Mouse (Mus musculus) left cerebral cortex, adult 11 months (tissue): ENCODE results near the gene Scd2.
"Not testable (repeated sequence)": the region's sequence is repeated elsewhere in the genome, so short reads cannot be mapped to it uniquely, and the experiment has no call there.

Experiments
- DNase-seq: peaks from one replicate; pipeline ENCODE4 v3.0.0; 2022; ENCODE audit warnings: low spot score

The Scd2 gene

DNA sequence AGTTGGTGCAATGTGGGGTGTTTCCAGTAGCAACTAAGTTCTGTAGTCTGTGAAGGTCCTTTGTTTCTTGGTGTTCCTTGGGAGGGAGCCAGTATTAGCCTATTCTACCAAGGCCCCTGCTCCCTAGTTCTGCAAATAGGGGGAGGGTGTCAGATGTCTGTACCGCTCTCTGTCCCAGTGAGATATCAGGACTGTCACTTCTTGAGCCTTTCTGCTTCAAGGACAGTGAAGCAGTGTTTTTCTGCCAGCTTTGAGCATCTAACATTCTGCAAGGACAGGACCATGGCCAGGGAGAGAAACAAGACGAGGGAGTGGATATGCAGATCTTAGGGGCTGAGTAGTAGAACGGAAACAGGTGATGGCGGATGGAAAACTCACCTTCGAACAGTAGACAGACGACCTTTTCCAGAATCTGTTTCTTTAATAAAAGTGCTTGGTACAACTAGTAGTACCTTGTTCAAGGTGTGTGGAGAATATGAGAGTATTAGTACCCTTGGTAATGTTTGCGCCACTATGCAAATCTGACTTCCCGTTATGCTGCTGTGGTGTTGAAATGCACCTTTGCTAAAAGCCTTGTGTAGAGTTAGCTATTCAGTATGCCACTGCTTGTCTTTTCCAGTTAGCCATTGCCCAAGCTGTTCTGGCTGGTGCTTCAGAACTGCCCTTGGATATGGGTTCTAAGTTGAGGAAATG is 3.7 kb downstream of the Scd2 start:
- DNase-seq: no peak

- no peak for DNase-seq
Observed at GRCm38 (mm10) chr19:44297862-44298261, 4.4 kb downstream of the Scd2 start.

DNA sequence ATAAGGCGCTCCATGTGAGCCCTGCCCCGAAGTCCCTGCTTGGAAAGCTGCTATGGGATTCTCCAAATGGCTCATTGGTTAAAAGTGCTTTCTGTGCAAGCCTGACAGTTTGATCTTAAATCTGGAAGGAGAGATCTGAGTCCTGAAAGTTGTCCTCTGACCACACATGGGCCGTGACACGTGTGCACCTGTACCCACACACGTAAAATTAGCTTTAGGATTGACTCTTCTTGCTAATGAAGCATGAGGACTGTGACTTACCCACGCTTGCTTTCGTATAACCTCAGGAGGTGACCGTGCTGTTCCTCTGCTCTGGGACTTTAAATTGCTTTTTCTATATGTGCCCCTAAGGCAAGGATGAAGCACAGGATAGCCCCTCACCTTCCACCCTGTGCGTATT is 5.6 kb downstream of the Scd2 start:
- DNase-seq: no peak

GRCm38 (mm10) chr19:44299902-44300301 is 6.4 kb downstream of the Scd2 start:
- no peak for DNase-seq

DNA sequence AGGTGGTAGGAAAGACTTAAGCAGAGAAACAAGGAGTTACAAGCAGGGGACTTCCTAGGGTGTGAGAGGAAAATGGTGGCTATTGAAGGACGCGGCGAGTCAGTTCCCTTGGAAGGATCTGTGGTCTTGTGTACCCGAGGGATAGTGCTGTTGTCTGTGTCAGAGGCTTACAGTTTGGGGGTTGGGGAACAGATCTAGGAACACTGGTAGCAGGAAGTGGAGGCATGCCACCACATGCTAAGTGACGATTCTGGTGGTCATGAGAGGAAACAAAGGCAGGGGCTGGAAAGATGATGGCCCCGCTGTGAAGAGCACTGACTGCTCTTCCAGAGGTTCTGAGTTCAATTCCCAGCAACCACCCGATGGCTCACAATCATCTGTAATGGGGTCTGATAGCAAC is 7.0 kb downstream of the Scd2 start:
- DNase-seq: no peak

DNA sequence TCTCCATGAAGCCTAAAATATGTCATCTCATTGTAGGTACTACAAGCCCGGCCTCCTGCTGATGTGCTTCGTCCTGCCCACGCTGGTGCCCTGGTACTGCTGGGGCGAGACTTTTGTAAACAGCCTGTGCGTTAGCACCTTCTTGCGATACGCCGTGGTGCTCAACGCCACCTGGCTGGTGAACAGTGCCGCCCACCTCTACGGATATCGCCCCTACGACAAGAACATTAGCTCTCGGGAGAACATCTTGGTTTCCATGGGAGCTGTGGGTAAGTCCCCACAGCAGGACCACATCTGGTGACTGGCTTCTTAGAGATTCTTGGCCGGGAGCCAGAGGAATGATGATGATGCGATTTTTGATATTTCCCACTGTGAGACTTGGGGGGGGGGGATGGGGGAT is 7.7 kb downstream of the Scd2 start:
- DNase-seq: no peak

- DNase-seq: no peak
Observed at GRCm38 (mm10) chr19:44301671-44302305, 8.3 kb downstream of the Scd2 start.

GRCm38 (mm10) chr19:44302901-44303300 is 9.4 kb downstream of the Scd2 start:
- DNase-seq: no peak

DNA sequence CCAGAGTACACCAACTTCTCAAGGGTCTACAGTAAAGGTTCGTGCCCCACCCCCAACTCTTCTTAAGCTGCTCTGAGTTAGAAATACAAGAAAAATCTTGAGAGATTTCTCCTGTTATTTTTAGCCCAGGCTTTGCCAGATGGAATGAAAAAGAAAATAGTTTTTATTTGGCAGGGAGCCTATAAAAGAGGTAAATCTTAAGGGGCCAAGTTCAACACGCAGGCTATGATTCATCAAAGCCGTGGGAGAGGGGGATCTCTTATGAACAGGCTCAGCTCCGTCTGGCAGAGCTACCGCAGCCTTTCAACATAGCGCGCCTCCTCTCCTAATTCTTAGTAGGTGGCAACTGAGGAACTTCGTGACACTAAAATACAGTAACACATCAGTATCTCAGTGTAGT is 10.0 kb downstream of the Scd2 start:
- DNase-seq: no peak

DNA sequence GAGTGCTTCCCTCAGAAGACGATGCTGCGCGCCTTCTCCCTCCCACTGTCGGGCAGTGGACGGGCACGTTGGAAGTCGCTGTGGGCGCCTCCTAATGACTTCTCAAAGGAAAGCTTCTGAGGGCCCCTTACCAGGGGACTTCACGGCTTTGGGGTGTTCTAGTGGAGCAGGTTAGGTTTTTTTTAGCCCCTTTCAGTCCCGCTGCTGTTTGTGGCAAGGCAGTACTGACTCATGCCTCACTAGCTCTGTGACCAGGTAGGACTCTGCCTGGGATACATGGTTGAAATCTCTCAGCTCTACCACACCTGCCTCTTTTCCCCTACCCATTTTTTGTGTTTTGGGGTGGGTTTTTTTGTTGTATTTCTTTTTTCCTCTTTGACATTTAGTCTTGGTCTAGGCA is 10.9 kb downstream of the Scd2 start:
- DNase-seq: no peak

DNA sequence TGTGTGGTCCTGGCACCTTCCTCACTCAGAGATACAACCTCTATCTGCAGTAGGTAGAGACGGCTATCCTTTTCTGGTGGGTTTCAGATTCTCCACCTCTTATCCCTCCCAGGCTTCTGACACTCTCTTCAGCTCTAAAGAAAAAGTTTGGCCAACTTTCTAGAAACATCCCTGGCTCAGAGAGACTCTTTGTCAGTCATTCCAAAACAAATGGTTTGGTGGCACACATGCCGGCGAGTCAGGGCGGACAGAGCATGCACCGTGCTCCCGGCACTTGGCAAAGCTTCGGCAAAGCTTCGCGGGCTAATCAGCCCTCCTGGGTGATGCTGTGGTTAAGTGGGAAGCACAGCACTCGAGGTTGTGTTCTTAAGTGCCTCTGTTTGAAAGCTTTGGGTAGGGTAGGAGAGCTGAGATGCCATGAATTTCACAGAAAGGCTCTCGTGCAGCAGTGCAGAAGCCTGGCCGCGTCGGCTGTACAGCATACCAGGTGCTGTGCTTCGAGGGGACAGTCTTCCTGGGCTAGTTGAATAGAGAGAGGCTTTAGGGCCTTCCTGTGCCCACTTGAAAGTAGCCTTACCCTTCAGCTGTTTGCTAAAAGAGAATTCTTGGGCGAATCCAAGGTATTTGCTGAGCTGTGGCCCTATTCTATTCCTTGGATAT is 11.5 kb downstream of the Scd2 start:
- DNase-seq: no peak

- no peak for DNase-seq
Observed at GRCm38 (mm10) chr19:44305701-44306100, 12.2 kb downstream of the Scd2 start.

GRCm38 (mm10) chr19:44306171-44306570 is 12.7 kb downstream of the Scd2 start:
- DNase-seq: no peak

DNA sequence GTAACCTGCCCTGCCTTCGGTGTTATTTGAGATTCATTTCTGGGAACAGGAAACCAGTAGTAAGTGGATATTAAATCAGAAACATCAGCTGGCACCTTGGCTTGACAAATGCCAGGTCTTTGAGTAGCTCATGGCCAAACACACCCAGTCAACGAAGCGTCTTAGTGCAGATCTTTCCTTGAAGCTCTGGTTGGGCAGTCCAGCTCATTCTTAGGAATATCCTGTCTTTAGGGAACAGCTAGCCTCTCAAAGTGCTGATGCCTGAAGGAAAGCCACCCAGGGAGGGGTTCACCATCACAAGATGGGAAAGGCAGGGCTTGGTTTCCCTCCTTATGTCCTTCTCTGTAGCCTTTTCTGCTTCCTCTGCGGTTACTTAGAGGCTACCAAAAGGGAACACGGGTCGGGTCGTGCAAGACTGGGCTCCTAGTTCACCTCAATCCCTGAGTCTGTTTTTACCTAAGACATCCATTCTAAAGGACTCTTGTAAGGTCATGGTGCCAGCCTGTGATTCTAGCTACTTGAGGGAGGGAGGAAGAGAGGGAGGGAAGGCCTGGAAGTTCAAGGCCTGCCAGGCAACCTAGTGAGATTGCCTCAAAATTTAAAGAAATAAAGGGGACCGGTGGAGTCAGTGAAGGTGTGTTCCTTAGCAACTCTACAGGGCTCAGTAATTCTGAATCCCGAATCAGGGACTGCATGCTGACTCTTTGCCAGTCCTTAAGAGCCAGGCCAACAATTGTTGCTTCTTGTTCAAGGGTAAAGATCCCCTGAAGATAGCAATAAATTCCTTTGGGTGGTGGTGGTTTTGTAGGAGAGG is 13.8 kb downstream of the Scd2 start:
- no peak for DNase-seq

DNA sequence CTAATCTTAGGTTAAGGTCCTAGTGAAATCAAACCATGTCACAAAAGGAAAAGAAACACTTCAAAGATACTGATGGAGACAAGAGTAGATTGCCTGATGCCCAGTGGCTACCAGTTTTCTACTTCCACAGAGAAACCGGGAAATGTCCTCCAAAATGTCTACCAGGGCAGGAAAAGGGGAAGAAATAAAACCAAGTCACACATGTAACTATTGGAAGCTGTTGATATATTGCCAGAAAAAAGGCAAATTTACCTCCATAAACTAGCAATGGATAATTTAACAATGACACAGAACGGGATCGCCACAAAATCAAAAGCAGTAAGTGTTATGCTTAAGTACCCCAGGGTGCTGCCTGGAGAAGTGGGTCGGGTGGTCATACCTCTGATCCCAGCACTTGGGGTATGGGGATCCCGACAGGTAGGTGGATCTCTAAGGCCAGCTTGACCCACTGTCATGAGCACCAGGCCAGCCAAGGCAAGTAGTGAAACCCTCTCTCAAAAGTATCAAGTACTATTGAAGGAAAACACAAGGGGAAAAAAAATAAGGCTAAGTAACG is 14.5 kb downstream of the Scd2 start:
- DNase-seq: no peak

GRCm38 (mm10) chr19:44308611-44309246 is 15.3 kb downstream of the Scd2 start:
- no peak for DNase-seq

GRCm38 (mm10) chr19:44309351-44310154 is 16.1 kb downstream of the Scd2 start:
- no peak for DNase-seq

DNA sequence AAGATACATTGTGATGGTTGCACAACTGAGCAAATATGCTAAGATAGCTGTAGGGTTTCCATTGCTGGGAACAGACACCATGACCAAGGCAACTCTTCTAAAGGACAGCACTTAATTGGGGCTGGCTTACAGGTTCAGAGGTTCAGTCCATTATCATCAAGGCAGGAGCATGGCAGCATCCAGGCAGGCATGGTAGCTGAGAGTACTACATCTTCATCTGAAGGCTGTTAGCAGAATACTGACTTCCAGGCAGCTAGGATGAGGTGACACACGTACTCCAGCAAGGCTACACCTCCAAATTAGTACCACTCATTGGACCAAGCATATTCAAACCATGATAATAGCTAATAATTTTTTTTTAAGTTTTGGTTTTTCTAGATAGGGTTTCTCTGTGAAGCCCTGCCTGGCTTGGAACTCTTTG is 16.7 kb downstream of the Scd2 start:
- not testable (repeated sequence) for DNase-seq

DNA sequence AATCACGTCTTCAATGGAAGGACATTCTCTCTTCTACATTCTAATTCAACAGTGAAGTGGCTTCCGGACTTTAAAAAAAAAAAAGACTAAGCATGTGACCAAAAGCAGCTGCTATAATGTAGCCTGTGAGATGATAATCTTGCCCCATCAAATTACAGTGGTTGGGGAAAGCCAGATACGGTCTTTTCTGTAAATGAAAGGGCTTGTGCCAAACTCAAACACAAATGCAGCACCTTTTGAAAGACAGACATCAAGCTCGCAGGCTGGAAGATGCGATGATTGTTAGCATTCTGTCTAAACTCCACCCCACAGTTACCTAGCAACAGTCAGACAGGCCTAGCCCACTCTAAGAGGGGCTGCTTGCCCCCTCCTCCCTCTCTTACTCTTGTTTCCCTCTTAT is 17.3 kb downstream of the Scd2 start:
- DNase-seq: no peak

- no peak for DNase-seq
Observed at GRCm38 (mm10) chr19:44311306-44312006, 18.0 kb downstream of the Scd2 start.
